Mouse (Mus musculus) neural tube, embryonic 10.5 days (tissue): ENCODE results near the gene Rbm39.
"Not testable (repeated sequence)": the region's sequence is repeated elsewhere in the genome, so short reads cannot be mapped to it uniquely, and the experiment has no call there.

Experiments used
- DNase-seq: peaks from one replicate; pipeline ENCODE4 v3.0.0-alpha.2; 2017; ENCODE audit warnings: low spot score; ENCODE audit errors: extremely low spot score

Gene Rbm39

GRCm38 (mm10) chr2:156180094-156180821 lies at the start of gene Rbm39:
Gene Rbm39 (minus strand): TSS chr2:156180238.
- peak; percentile 100 for DNase-seq

GRCm38 (mm10) chr2:156229171-156229570 lies 49.1 kb upstream of the Rbm39 start:
- DNase-seq: no peak

- no peak for DNase-seq
Observed at GRCm38 (mm10) chr2:156227689-156228088, 47.7 kb upstream of the Rbm39 start.

GRCm38 (mm10) chr2:156224043-156224442 lies 44.0 kb upstream of the Rbm39 start:
- DNase-seq: no peak

GRCm38 (mm10) chr2:156222100-156222499 lies 42.1 kb upstream of the Rbm39 start:
- DNase-seq: no peak

- DNase-seq: no peak
Observed at GRCm38 (mm10) chr2:156217786-156218185, 37.7 kb upstream of the Rbm39 start.

GRCm38 (mm10) chr2:156203917-156204316 lies 23.9 kb upstream of the Rbm39 start:
- no peak for DNase-seq

- no peak for DNase-seq
Observed at GRCm38 (mm10) chr2:156202848-156203437, 22.9 kb upstream of the Rbm39 start.

- DNase-seq: no peak
Observed at GRCm38 (mm10) chr2:156201486-156201885, 21.4 kb upstream of the Rbm39 start.

- no peak for DNase-seq
Observed at GRCm38 (mm10) chr2:156199944-156200343, 19.9 kb upstream of the Rbm39 start.

- DNase-seq: no peak
Observed at GRCm38 (mm10) chr2:156197129-156197911, 17.3 kb upstream of the Rbm39 start.

- DNase-seq: peak; percentile 99
Observed at GRCm38 (mm10) chr2:156196302-156197128, 16.5 kb upstream of the Rbm39 start, which contains the start of gene Phf20. Gene Phf20 (plus strand): TSS chr2:156196466.

GRCm38 (mm10) chr2:156194571-156194970 lies 14.5 kb upstream of the Rbm39 start:
- no peak for DNase-seq

- no peak for DNase-seq
Observed at GRCm38 (mm10) chr2:156193066-156193862, 13.2 kb upstream of the Rbm39 start.

GRCm38 (mm10) chr2:156192068-156192467 lies 12.0 kb upstream of the Rbm39 start:
- no peak for DNase-seq

GRCm38 (mm10) chr2:156191540-156191939 lies 11.5 kb upstream of the Rbm39 start:
- DNase-seq: no peak

GRCm38 (mm10) chr2:156190004-156190896 lies 10.2 kb upstream of the Rbm39 start:
- DNase-seq: no peak

- not testable (repeated sequence) for DNase-seq
Observed at GRCm38 (mm10) chr2:156189241-156189640, 9.2 kb upstream of the Rbm39 start.

- DNase-seq: no peak
Observed at GRCm38 (mm10) chr2:156181592-156181991, 1.6 kb upstream of the Rbm39 start.
